Mouse (Mus musculus): ENCODE data around the gene 4930438A08Rik.
"Not testable (repeated sequence)": the region's sequence is repeated elsewhere in the genome, so short reads cannot be mapped to it uniquely, and the experiment has no call there.

4930438A08Rik gene

GRCm38 (mm10) chr11:58274572-58274971 is at the start of gene 4930438A08Rik:
Gene 4930438A08Rik (plus strand): TSS chr11:58274799.
- ATAC-seq (ENCODE audit: insufficient number of reproducible peaks, low FRiP score, low TSS enrichment), result no peak

DNA sequence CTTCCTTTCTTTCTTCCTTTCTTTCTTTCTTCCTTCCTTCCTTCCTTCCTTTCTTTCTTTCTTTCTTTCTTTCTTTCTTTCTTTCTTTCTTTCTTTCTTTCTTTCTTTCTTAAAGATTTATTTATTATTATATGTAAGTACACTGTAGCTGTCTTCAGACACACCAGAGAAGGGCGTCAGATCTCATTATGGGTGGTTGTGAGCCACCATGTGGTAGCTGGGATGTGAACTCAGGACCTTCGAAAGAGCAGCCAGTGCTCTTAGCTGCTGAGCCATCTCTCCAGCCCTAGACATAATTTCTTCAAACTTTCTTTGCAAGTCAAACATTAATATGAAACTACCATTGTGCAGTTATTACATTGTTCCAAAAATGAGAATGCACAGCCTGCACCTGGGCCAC is 49.7 kb upstream of the 4930438A08Rik start:
- not testable (repeated sequence) for ATAC-seq (ENCODE audit: insufficient number of reproducible peaks, low FRiP score, low TSS enrichment)

DNA sequence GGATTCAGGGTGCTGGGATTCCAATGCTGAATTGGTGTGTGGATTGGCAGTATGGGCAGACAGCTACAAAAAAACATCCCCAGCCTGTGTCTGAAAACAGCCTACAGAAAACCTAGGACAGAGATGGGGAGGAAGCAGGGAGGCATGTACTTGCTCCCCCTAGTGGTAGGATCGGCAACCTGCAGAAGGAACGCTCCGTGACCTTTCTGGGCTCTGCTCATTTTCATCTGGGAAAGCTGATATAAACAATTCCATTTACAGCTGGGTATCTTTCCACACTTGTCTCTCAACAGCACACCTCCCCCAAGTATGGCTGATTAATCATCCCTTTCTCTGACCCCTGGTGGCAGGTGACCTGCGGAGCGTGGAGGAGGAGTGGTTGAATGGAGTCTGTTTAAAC is 48.9 kb upstream of the 4930438A08Rik start:
- ATAC-seq (ENCODE audit: insufficient number of reproducible peaks, low FRiP score, low TSS enrichment), result peak; percentile 52; the same call in 1 of the 2 replicates

GRCm38 (mm10) chr11:58226425-58226824 is 48.2 kb upstream of the 4930438A08Rik start:
- ATAC-seq (ENCODE audit: insufficient number of reproducible peaks, low FRiP score, low TSS enrichment), result no peak

GRCm38 (mm10) chr11:58228021-58228420 is 46.6 kb upstream of the 4930438A08Rik start:
- not testable (repeated sequence) for ATAC-seq (ENCODE audit: insufficient number of reproducible peaks, low FRiP score, low TSS enrichment)

- ATAC-seq (ENCODE audit: insufficient number of reproducible peaks, low FRiP score, low TSS enrichment), result no peak
These were observed 44.1 kb upstream of the 4930438A08Rik start for GRCm38 (mm10) chr11:58230396-58230910.

DNA sequence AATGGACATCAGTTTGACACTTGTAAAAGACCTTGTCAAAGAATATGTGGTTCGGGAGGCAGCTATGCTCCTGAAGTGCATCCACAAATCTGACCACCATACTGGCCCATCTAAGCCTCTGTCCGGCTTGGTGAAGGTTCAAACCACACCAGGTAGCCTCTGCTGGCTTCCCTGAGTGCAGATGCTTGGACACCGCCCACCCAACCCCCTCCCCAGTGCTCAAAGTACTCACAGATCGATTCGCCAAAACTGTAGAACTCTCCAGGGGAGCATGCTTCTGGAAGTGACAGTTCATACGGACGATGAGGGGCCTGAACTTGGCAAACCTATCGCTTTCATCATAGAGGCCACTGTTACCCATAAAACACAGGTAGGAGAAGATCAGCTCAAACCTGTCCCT is 43.4 kb upstream of the 4930438A08Rik start:
- no peak for ATAC-seq (ENCODE audit: insufficient number of reproducible peaks, low FRiP score, low TSS enrichment)

DNA sequence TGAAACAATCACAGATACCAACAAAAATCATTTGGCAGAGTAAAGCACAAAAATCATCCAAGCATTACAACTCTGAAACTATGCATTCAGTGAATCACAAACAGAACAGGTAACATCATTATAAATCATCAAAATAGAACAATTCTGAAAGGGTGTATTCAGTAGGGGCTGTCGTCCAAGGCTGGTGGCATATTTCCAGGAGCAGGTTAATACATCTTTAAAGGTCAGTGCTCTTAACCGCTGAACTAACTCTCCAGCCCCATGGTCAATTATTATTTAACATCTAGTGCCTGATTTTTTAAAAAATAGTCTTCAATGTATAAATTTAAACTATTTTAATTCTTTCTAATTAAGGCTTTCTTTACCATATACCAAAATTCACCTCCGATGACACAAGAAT is 40.0 kb upstream of the 4930438A08Rik start:
- not testable (repeated sequence) for ATAC-seq (ENCODE audit: insufficient number of reproducible peaks, low FRiP score, low TSS enrichment)

DNA sequence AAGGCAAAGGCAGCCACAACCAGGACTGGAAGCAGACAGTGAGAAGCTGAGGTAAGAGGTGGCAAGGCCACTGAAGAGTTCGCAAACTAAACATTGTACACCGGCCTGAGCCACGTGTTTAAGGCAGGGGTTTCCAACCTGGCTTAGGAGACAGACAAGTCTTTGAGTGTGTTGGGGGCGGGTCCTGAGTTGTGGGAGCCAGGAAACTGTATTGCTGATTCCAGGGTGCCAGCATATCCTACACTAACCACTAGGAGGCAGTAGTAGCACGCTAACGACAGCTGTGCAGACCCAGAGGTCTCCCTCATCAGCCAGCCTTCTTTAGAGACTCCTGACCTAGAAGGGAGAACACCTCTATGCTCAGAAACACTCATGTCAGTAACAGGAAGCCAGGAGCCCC is 39.4 kb upstream of the 4930438A08Rik start:
- no peak for ATAC-seq (ENCODE audit: insufficient number of reproducible peaks, low FRiP score, low TSS enrichment)

DNA sequence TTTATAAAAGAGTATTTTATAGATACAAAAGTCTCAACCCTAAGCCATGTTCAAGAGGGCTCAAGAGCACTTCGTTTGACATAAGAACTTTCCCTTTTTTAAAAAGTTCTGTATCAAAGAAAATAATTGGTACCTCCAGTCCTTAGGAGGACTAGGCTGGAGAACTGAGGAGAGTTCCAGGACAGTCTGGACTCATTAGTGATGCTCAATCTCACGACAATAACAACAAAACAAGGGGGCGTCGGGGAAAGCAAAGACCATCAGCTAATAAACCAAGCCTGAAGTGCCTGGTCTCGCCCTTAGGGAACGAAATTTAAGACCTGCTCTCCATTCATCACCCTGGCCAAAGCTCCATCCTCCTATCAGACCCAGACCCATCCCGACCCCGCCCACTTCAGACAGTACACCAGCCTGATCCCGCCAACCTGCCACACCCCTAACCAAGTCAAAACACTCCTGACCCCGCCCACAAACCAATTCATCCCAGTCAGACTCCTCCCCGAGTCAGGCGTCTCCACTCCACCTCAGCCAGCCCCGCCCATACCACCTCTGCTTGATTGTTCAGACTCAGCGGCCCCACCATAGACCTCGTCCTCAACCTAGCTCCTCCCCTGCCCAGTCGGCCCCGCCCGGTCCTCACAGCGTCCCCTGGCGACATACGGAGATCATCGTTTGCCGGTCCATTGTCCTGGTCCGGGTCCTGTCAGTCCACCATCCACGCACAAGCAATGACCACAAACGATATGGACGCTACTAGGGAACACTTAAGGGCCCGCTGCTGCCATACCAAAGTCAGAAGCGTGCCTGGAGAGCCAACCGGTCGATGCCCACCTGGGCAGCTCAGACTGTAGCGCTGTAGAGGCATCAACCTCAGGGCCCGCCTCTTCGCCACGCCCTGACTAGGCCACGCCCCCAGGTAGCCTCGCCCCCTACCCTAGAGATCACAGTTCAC is 35.5 kb upstream of the 4930438A08Rik start:
- no peak for ATAC-seq (ENCODE audit: insufficient number of reproducible peaks, low FRiP score, low TSS enrichment)

DNA sequence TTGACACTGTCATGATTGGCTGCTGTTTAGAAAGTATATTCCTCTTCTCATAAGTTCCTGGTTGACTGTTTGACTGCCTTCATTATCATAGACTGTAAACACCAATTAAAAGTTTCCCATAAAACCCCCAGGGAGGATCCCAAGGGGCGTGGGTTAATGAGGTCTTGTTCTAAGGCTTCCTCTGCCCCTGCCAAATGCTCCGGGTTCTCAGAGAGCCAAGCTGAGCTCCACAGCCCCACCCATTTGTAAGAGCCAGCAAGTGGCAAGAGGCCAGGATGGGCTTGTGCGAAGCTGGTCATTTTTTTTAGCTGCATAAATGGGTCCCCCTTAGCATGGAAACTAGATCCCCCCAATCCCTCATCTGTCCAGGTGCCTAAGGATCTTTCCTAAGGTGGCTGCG is 27.3 kb upstream of the 4930438A08Rik start:
- no peak for ATAC-seq (ENCODE audit: insufficient number of reproducible peaks, low FRiP score, low TSS enrichment)

GRCm38 (mm10) chr11:58249203-58249981 is 25.2 kb upstream of the 4930438A08Rik start:
- no peak for ATAC-seq (ENCODE audit: insufficient number of reproducible peaks, low FRiP score, low TSS enrichment)

DNA sequence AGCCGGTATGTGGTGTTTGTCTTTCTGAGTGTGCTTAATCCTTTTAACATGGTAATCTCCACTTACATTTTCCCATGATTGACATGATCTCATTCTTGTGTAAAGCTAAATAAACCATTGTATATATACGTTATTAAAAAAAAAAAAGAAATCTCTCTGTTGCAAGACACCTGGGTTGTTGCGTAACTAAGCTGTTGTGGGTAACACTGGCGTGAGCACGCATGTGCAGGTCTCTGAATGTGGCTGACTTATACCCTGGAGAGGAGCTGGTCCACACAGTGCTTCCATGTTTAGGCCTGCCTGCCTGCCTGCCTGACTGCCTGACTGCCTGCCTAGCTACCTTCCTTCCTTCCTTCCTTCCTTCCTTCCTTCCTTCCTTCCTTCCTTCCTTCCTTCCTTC is 24.0 kb upstream of the 4930438A08Rik start:
- no peak for ATAC-seq (ENCODE audit: insufficient number of reproducible peaks, low FRiP score, low TSS enrichment)

- no peak for ATAC-seq (ENCODE audit: insufficient number of reproducible peaks, low FRiP score, low TSS enrichment)
These were observed 20.2 kb upstream of the 4930438A08Rik start for GRCm38 (mm10) chr11:58254411-58254810.

DNA sequence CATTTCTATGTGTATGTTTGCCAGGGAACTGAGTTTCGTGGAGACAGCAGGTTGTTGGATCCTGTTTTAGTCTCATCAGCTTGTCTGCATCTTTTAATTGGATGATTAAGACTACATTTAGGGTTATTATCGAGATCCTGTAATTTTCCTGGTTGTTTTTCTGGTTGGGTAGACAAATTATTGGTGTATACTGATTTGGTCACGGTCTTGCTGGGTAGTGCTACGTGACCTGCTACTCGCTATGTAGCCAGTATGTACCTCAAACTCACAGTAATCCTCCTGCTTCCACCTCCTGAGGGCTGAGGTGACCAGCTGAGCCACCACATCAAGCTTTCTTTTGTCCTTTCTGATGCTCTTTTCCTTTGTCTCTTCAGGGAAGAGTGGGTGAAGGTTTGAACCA is 16.8 kb upstream of the 4930438A08Rik start:
- ATAC-seq (ENCODE audit: insufficient number of reproducible peaks, low FRiP score, low TSS enrichment), result no peak

DNA sequence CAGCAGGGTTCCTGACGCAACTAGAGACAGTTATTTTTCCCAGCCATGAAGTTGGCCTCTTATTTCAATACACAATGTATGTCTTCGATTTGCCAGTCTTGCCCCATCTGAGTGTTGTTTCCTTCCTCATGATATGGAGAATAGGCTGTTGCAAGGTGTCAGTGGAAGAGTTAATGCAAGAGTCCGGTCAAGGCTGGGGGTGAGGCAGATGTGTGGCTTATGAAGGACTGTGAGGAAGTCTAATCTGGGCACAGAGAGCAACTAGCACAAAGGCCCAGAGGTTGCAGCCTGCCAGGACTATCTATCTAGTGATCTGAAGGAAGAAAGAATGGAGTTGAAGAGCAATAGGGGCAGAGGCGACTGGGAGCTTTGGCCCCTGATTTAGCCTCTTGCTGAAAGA is 14.4 kb upstream of the 4930438A08Rik start:
- ATAC-seq (ENCODE audit: insufficient number of reproducible peaks, low FRiP score, low TSS enrichment), result no peak

- no peak for ATAC-seq (ENCODE audit: insufficient number of reproducible peaks, low FRiP score, low TSS enrichment)
These were observed 12.8 kb upstream of the 4930438A08Rik start for GRCm38 (mm10) chr11:58261826-58262225.

DNA sequence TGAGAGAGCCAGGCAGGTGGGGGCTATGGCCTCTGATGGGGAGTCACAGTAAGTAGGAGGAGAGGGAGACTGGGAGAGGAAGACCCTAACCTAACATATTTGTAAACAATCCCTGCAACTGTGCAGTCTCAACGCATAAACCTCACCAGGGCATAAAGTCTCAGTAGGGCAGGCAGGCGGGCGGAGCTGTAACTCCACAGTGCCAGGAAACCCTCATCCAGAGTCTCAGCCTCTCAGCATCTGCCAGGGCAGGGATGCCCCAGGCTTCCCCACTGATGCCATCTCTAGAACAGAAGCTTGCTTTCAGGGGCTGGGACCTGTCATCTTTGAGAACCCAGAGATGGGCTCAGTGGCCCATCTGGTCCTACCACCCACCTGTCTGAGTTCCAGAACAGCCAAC is 12.3 kb upstream of the 4930438A08Rik start:
- no peak for ATAC-seq (ENCODE audit: insufficient number of reproducible peaks, low FRiP score, low TSS enrichment)

GRCm38 (mm10) chr11:58263516-58263915 is 11.1 kb upstream of the 4930438A08Rik start:
- no peak for ATAC-seq (ENCODE audit: insufficient number of reproducible peaks, low FRiP score, low TSS enrichment)

GRCm38 (mm10) chr11:58264546-58264945 is 10.1 kb upstream of the 4930438A08Rik start:
- no peak for ATAC-seq (ENCODE audit: insufficient number of reproducible peaks, low FRiP score, low TSS enrichment)

GRCm38 (mm10) chr11:58268285-58268684 is 6.3 kb upstream of the 4930438A08Rik start:
- ATAC-seq (ENCODE audit: insufficient number of reproducible peaks, low FRiP score, low TSS enrichment), result no peak

Data from cerebellum, adult (tissue).